Mouse (Mus musculus) small intestine, adult 2 months (tissue): Measurements from ENCODE around the gene Eps15l1.

Experiments used
- CTCF ChIP-seq: fragments of 200-500 bp; IDR thresholded peaks from 2 replicates; pipeline ENCODE4 v1.5.1; 2012; ENCODE audit warnings: low read depth, mild to moderate bottlenecking, control low read depth, inconsistent platforms, low read length, moderate library complexity, mixed read lengths; ENCODE audit not compliant: insufficient replicate concordance, insufficient read length; ENCODE audit errors: extremely low read depth
- POLR2A ChIP-seq: fragments of 200-500 bp; IDR thresholded peaks from 2 replicates; pipeline ENCODE4 v1.6.1; 2012; ENCODE audit warnings: low read depth, mild to moderate bottlenecking, control low read depth, inconsistent platforms, low read length, moderate library complexity

DNA sequence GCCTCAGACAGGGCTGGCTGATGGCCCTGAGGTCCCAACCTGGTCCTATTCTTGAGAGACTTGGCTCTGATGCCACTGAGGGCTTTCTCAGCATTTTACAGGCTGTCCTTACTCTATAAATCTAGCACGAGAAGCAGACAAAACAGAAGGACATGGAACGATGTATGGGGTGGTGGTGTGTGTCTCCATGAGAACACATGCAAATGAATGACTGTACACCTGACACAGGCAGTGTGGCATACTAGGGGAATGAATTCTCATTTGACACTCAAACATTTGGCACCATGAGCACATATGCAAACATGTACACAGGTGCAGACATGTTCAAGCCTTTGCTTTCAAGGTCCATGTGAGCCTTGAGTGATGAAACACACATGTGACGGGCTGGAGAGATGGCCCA is 64.7 kb downstream of the Eps15l1 start:
- TF ChIP-seq CTCF (no peak), POLR2A (no peak)
